Mouse (Mus musculus) naive thymus-derived CD4-positive, alpha-beta T cell, adult 5 months (primary cell): ENCODE results near the gene Vmn1r88. TPM values are rescaled to one million over a fixed set of nuclear protein-coding genes. Genes with fewer than 3 reads are reported as not detected.

Experiments used
- polyA plus RNA-seq: library from polyadenylated mRNA; unstranded; fragments of 100-300 nt; shearing (Covaris generic); gene quantifications from one replicate; pipeline ENCODE4 v1.2.1, GENCODE M21; 2017

Gene Vmn1r88
- polyA plus RNA-seq = 0.11 TPM

DNA sequence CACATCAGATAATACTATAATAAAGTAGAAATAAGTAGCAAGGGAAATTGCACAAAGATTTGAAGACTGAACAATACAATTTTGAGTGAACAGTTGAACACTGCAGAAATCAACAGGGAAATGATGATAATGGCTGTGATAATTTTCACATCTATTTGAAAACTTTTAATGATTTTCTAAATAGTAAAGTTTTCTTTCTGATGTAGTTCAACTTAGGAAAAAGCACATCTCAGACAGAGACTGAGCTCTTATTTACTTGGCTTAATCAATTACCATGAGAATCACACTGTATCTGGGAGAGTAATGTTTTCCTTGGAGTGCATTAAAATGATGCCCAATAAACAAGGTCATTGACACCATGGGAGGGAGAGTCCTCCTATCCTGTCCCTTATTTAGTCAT is at the start of gene Vmn1r88:
TSS of gene Vmn1r88 (plus strand) at position 301 of the 400 bp plus-strand sequence.

GRCm38 (mm10) chr7:13119817-13120216 is 39.6 kb upstream of the Vmn1r88 start, which contains the start of gene Vmn1r86:
TSS of gene Vmn1r86 (minus strand) at chr7:13119917.

DNA sequence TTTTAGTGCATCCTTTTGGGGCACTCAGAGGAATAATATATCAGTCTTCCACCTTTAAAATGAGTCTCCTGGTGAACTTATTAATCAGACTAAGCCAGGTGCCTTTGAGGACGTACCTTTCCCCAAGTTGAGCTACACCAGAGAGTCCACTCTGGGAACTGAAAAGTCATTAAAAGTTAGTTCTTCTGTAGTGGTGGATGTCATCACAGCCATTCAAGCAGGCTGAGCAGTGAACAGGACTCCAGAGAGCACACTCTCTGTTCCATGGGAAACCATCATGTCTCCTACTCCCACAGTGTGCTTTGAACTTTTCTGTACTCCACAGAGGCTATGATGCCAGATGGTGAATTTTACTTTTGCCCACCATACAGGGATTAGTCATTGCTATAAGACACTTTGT is 19.3 kb upstream of the Vmn1r88 start, which contains the start of gene Vmn1r87:
TSS of gene Vmn1r87 (minus strand) at position 101 of the 400 bp plus-strand sequence.

DNA sequence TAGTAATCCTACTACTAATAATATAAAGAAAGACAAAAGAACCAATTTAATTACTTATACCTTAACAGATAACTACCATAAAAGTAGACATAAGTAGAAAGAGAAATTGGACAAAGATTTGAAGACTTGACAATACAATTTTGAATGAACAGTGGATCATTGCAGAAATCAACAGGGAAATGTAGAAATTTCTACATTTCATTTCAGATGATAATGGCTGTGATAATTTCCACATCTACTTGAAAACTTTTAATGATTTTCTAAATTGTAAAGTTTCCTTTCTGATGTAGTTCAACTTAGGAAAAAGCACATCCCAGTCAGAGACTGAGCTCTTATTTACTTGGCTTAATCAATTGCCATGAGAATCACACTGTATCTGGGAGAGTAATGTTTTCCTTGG is 53.4 kb downstream of the Vmn1r88 start, which contains the start of gene Vmn1r89:
TSS of gene Vmn1r89 (plus strand) at position 301 of the 400 bp plus-strand sequence.

Other genes starting within 250 kb of the Vmn1r88 start
- gene Rps5, start 237.3 kb upstream of the Vmn1r88 start, polyA plus RNA-seq = 1,269 TPM
- not detected for gene Rnf225, start 232.2 kb upstream of the Vmn1r88 start, polyA plus RNA-seq
- 3.0 TPM for gene Zfp324, start 193.7 kb upstream of the Vmn1r88 start, polyA plus RNA-seq
- gene Zfp446, start 181.7 kb upstream of the Vmn1r88 start, polyA plus RNA-seq = 5.8 TPM
- gene Slc27a5, start 161.4 kb upstream of the Vmn1r88 start, polyA plus RNA-seq = 0.37 TPM
- gene Trim28, start 160.5 kb upstream of the Vmn1r88 start, polyA plus RNA-seq = 148 TPM
- gene Zbtb45, start 149.5 kb upstream of the Vmn1r88 start, polyA plus RNA-seq = 8.6 TPM
- gene Chmp2a, start 124.8 kb upstream of the Vmn1r88 start, polyA plus RNA-seq = 144 TPM
- gene Ube2m, start 121.3 kb upstream of the Vmn1r88 start, polyA plus RNA-seq = 133 TPM
- 0.44 TPM for gene Mzf1, start 104.8 kb upstream of the Vmn1r88 start, polyA plus RNA-seq
- gene Vmn1r85, start 64.4 kb upstream of the Vmn1r88 start, polyA plus RNA-seq = not detected
- not detected for gene Vmn1r86, start 39.7 kb upstream of the Vmn1r88 start, polyA plus RNA-seq
- gene Vmn1r87, start 19.4 kb upstream of the Vmn1r88 start, polyA plus RNA-seq = 0.35 TPM
- not detected for gene Vmn1r89, start 53.5 kb downstream of the Vmn1r88 start, polyA plus RNA-seq
- gene Lig1, start 117.7 kb downstream of the Vmn1r88 start, polyA plus RNA-seq = 13.8 TPM
- gene Zswim9, start 119.2 kb downstream of the Vmn1r88 start, polyA plus RNA-seq = 1.1 TPM
- not detected for gene Pla2g4c, start 165.1 kb downstream of the Vmn1r88 start, polyA plus RNA-seq
- not detected for gene Cabp5, start 238.6 kb downstream of the Vmn1r88 start, polyA plus RNA-seq